ENCODE assay signal across 29 mouse cellular contexts in the genomic region with DNA sequence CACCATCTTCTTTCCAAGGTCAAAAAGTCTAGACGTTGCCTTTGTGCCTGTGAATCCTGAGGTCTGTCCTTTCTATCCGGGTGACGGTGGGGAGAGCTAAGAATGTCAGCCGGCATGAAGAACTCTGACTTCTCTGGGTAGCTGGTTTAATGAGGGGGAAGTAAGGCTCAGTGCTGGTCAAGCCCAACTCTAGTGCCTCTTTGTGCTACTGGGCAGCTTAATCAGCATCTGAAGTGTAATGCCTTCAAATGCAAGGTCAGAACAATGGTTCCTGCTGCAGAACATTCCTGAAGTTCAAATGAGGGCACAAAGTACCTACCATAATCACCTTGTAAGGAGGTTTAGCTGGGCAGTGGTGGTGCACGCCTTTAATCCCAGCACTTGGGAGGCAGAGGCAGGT.
"Had no signal": no experiment of that assay in that cellular context is flagged by ENCODE, and none has a peak within 500 bp of the region (broad histone marks: within the 10 kb centered on the region; RNA-seq: fewer than 3 reads in every experiment).

No protein-coding gene starts in this region.

- H3K9me3 ChIP-seq: heart, embryonic 12.5 days; heart, embryonic 13.5 days; heart, embryonic 15.5 days; hindbrain, embryonic 10.5 days; hindbrain, embryonic 12.5 days; hindbrain, embryonic 13.5 days; hindbrain, embryonic 15.5 days; intestine, embryonic 15.5 days; kidney, embryonic 15.5 days had no signal

- H3K36me3 ChIP-seq: heart, embryonic 12.5 days; heart, embryonic 13.5 days; heart, embryonic 15.5 days; hindbrain, embryonic 10.5 days; hindbrain, embryonic 12.5 days; hindbrain, embryonic 13.5 days; hindbrain, embryonic 15.5 days; intestine, embryonic 15.5 days; kidney, embryonic 15.5 days had no signal

- H3K27ac ChIP-seq: heart, embryonic 13.5 days; heart, embryonic 15.5 days; hindbrain, embryonic 10.5 days; hindbrain, embryonic 12.5 days; hindbrain, embryonic 13.5 days; hindbrain, embryonic 14.5 days; hindbrain, embryonic 15.5 days; hindbrain, postnatal 0 days; intestine, embryonic 15.5 days; kidney, embryonic 15.5 days; kidney, postnatal 0 days; left cerebral cortex, adult 2 months had no signal

- DNase-seq: heart, postnatal 10 days; heart, postnatal 14 days; heart, postnatal 36 days; heart, postnatal 4 days; kidney, adult 11 months; kidney, adult 18-20 months; kidney, adult 2 months; kidney, adult 8-10 months; kidney, adult 9 months; kidney, postnatal 10 days; kidney, postnatal 14 days; kidney, postnatal 25 days; kidney, postnatal 36 days; kidney, postnatal 4 days; layer of hippocampus, adult 9-11 months; layer of hippocampus, postnatal 36 days had no signal

- H3K4me1 ChIP-seq: heart, embryonic 15.5 days; intestine, embryonic 15.5 days; kidney, embryonic 15.5 days had no signal

- H3K9ac ChIP-seq: heart, embryonic 12.5 days; heart, embryonic 13.5 days; heart, embryonic 15.5 days; hindbrain, embryonic 12.5 days; hindbrain, embryonic 13.5 days; hindbrain, embryonic 14.5 days; hindbrain, embryonic 15.5 days; intestine, embryonic 15.5 days; kidney, embryonic 15.5 days had no signal

- H3K4me3 ChIP-seq: heart, embryonic 12.5 days; heart, embryonic 13.5 days; heart, embryonic 15.5 days; hindbrain, embryonic 10.5 days; hindbrain, embryonic 12.5 days; hindbrain, embryonic 13.5 days; hindbrain, embryonic 15.5 days; intestine, embryonic 15.5 days; kidney, embryonic 15.5 days; left cerebral cortex, adult 2 months had no signal
